Mouse (Mus musculus) midbrain, embryonic 15.5 days (tissue): ENCODE results near the gene Zfp568. TPM values are rescaled to one million over a fixed set of nuclear protein-coding genes. Genes with fewer than 3 reads are reported as not detected.
A peak's percentile ranks its signal among the peaks of the same experiment; 100 is the strongest.

Experiments used
- ATAC-seq: fragments of 200-750 bp; cut with Nextera tagmentation; replicated peaks from 2 replicates; pipeline ENCODE4 v1.8.0; 2017; ENCODE audit warnings: moderate TSS enrichment
- H3K27ac ChIP-seq: fragments of 300-500 bp; sonication (generic); 2 replicates; pipeline ENCODE4 v1.5.1; 2015; ENCODE audit warnings: mild to moderate bottlenecking, inconsistent platforms
- H3K27me3 ChIP-seq: fragments of 300-500 bp; sonication (generic); replicated peaks from 2 replicates; pipeline ENCODE4 v1.6.1; 2015; ENCODE audit warnings: inconsistent platforms
- H3K36me3 ChIP-seq: fragments of 300-500 bp; sonication (generic); replicated peaks from 2 replicates; pipeline ENCODE4 v1.6.1; 2015; ENCODE audit warnings: inconsistent platforms
- H3K4me1 ChIP-seq: fragments of 300-500 bp; sonication (generic); 2 replicates; pipeline ENCODE4 v1.6.1; 2015; ENCODE audit warnings: inconsistent platforms
- H3K4me2 ChIP-seq: fragments of 300-500 bp; sonication (generic); 2 replicates; pipeline ENCODE4 v1.6.1; 2015; ENCODE audit warnings: inconsistent platforms, mild to moderate bottlenecking, moderate library complexity
- H3K4me3 ChIP-seq: fragments of 300-500 bp; sonication (generic); 2 replicates; pipeline ENCODE4 v1.5.1; 2015; ENCODE audit warnings: mild to moderate bottlenecking, inconsistent platforms
- H3K9ac ChIP-seq: fragments of 300-500 bp; sonication (generic); 2 replicates; pipeline ENCODE4 v1.6.1; 2015; ENCODE audit warnings: mild to moderate bottlenecking, inconsistent platforms
- H3K9me3 ChIP-seq: fragments of 300-500 bp; sonication (generic); 2 replicates; pipeline ENCODE4 v1.6.1; 2016; ENCODE audit warnings: inconsistent platforms
- WGBS: fragments of 180-500 bp; shearing (Covaris S2); methylation state at CpG from one replicate; pipeline ENCODE4 v1.1.7; 2015; ENCODE audit warnings: mixed read lengths; 5-methylcytosine and 5-hydroxymethylcytosine counted together
- polyA plus RNA-seq: library from polyadenylated mRNA; unstranded; fragments of >200 nt; fragmentation: Nextera tagmentation; extraction: Ambion mirVana; gene quantifications from 2 replicates; pipeline ENCODE4 v1.2.1, GENCODE M21; 2015

Zfp568 gene
- polyA plus RNA-seq, result 6.0 and 7.0 TPM in 2 replicates

GRCm38 (mm10) chr7:29983690-29984380, at the start of gene Zfp568:
Zfp568 (plus strand) TSS chr7:29983955.
- Histone ChIP-seq H3K9me3 (no peaks in the 10 kb centered on the region), H3K4me2 (peak within 1 kb of the TSS; percentile 70), H3K27ac (peak within 1 kb of the TSS; percentile 88), H3K9ac (peak within 1 kb of the TSS; percentile 94), H3K4me1 (peaks cover 19% of the 10 kb centered on the region), H3K27me3 (no peaks in the 10 kb centered on the region), H3K4me3 (peak within 1 kb of the TSS; percentile 98), H3K36me3 (peaks cover 9% of the 10 kb centered on the region)
- peak; percentile 97 for ATAC-seq
- under 1% methylated on average over 62 of the region's 62 CpGs for WGBS

GRCm38 (mm10) chr7:29938856-29939255, 44.9 kb upstream of the Zfp568 start:
- no peak for ATAC-seq
- H3K36me3 ChIP-seq, result peaks cover 38% of the 10 kb centered on the region
- H3K27ac ChIP-seq, result no peak overlapping the region
- H3K4me1 ChIP-seq, result no peaks in the 10 kb centered on the region
- no peaks in the 10 kb centered on the region for H3K27me3 ChIP-seq
- no peaks in the 10 kb centered on the region for H3K9me3 ChIP-seq
- 72% methylated on average over 6 of the region's 6 CpGs for WGBS
- no peak overlapping the region for H3K4me3 ChIP-seq
- H3K9ac ChIP-seq, result no peak overlapping the region
- no peak overlapping the region for H3K4me2 ChIP-seq

GRCm38 (mm10) chr7:29941027-29941426, 42.7 kb upstream of the Zfp568 start:
- Histone ChIP-seq H3K27me3 (no peaks in the 10 kb centered on the region), H3K4me2 (no peak overlapping the region), H3K27ac (no peak overlapping the region), H3K4me1 (no peaks in the 10 kb centered on the region), H3K9ac (no peak overlapping the region), H3K36me3 (peaks cover 20% of the 10 kb centered on the region), H3K9me3 (no peaks in the 10 kb centered on the region), H3K4me3 (no peak overlapping the region)
- 95% methylated on average over 11 of the region's 11 CpGs for WGBS
- ATAC-seq, result no peak

GRCm38 (mm10) chr7:29942740-29943139, 41.0 kb upstream of the Zfp568 start:
- Histone ChIP-seq H3K9me3 (no peaks in the 10 kb centered on the region), H3K4me3 (no peak overlapping the region), H3K36me3 (peaks cover 8% of the 10 kb centered on the region; the same call in 1 of the 2 replicates), H3K27me3 (no peaks in the 10 kb centered on the region), H3K27ac (no peak overlapping the region), H3K4me2 (no peak overlapping the region), H3K4me1 (no peaks in the 10 kb centered on the region), H3K9ac (no peak overlapping the region)
- no peak for ATAC-seq
- WGBS, result 57% methylated on average over 2 of the region's 2 CpGs

- H3K9me3 ChIP-seq, result no peaks in the 10 kb centered on the region
- no peak overlapping the region for H3K4me3 ChIP-seq
- peaks cover 13% of the 10 kb centered on the region for H3K36me3 ChIP-seq
- no peak overlapping the region for H3K9ac ChIP-seq
- no peak for ATAC-seq
- whole genome bisulfite sequencing, result 83% methylated on average over 2 of the region's 2 CpGs
- no peak overlapping the region for H3K27ac ChIP-seq
- H3K4me1 ChIP-seq, result no peaks in the 10 kb centered on the region
- H3K4me2 ChIP-seq, result no peak overlapping the region
- H3K27me3 ChIP-seq, result no peaks in the 10 kb centered on the region
These were observed 40.0 kb upstream of the Zfp568 start for GRCm38 (mm10) chr7:29943720-29944119.

- Histone ChIP-seq H3K4me3 (no peak overlapping the region), H3K9ac (no peak overlapping the region), H3K9me3 (no peaks in the 10 kb centered on the region), H3K36me3 (peaks cover 16% of the 10 kb centered on the region), H3K4me1 (no peaks in the 10 kb centered on the region), H3K27me3 (no peaks in the 10 kb centered on the region), H3K27ac (no peak overlapping the region), H3K4me2 (no peak overlapping the region)
- ATAC-seq, result no peak
- WGBS, result 86% methylated on average over 2 of the region's 2 CpGs
These were observed 39.6 kb upstream of the Zfp568 start for GRCm38 (mm10) chr7:29944201-29944600.

GRCm38 (mm10) chr7:29953086-29953485, 30.7 kb upstream of the Zfp568 start:
- Histone ChIP-seq H3K4me1 (peaks cover 10% of the 10 kb centered on the region), H3K4me3 (peak overlapping the region; percentile 70), H3K4me2 (peak overlapping the region; percentile 56), H3K36me3 (peaks cover 15% of the 10 kb centered on the region), H3K9ac (peak overlapping the region; percentile 78), H3K27ac (peak overlapping the region; percentile 93), H3K27me3 (no peaks in the 10 kb centered on the region), H3K9me3 (no peaks in the 10 kb centered on the region)
- ATAC-seq, result no peak
- whole genome bisulfite sequencing, result 39% methylated on average over 10 of the region's 10 CpGs

- Histone ChIP-seq H3K4me3 (peak within 1 kb of the TSS; percentile 70), H3K9ac (peak within 1 kb of the TSS; percentile 78), H3K27me3 (no peaks in the 10 kb centered on the region), H3K4me1 (peaks cover 10% of the 10 kb centered on the region), H3K27ac (peak within 1 kb of the TSS; percentile 93), H3K36me3 (peaks cover 11% of the 10 kb centered on the region; the same call in 1 of the 2 replicates), H3K9me3 (no peaks in the 10 kb centered on the region), H3K4me2 (peak within 1 kb of the TSS; percentile 56)
- peak; percentile 93 for ATAC-seq
- WGBS, result 1% methylated on average over 52 of the region's 52 CpGs
These were observed 30.0 kb upstream of the Zfp568 start, which contains the start of gene Zfp74 for GRCm38 (mm10) chr7:29953513-29954401. Zfp74 (minus strand) TSS chr7:29954089.

GRCm38 (mm10) chr7:29954731-29955130, 29.0 kb upstream of the Zfp568 start:
- H3K4me2 ChIP-seq, result peak overlapping the region; percentile 56; the same call in 1 of the 2 replicates
- H3K27ac ChIP-seq, result no peak overlapping the region

GRCm38 (mm10) chr7:29956257-29956656, 27.5 kb upstream of the Zfp568 start:
- Histone ChIP-seq H3K27ac (no peak overlapping the region), H3K4me3 (no peak overlapping the region), H3K4me1 (peaks cover 10% of the 10 kb centered on the region), H3K9me3 (no peaks in the 10 kb centered on the region), H3K27me3 (no peaks in the 10 kb centered on the region), H3K9ac (no peak overlapping the region), H3K4me2 (no peak overlapping the region), H3K36me3 (no peaks in the 10 kb centered on the region)
- ATAC-seq, result no peak
- WGBS, result 56% methylated on average over 10 of the region's 10 CpGs

More at GRCm38 (mm10) chr7:29954731-29955130, 29.0 kb upstream of the Zfp568 start:
- peaks cover 10% of the 10 kb centered on the region for H3K4me1 ChIP-seq
- H3K9ac ChIP-seq, result no peak overlapping the region
- H3K36me3 ChIP-seq, result 0 out of 2 replicates have a peak, but pooled peaks cover 7% of the 10 kb centered on the region
- H3K9me3 ChIP-seq, result no peaks in the 10 kb centered on the region
- no peak overlapping the region for H3K4me3 ChIP-seq
- no peaks in the 10 kb centered on the region for H3K27me3 ChIP-seq
- WGBS, result 20% methylated on average over 4 of the region's 4 CpGs
- ATAC-seq, result no peak

GRCm38 (mm10) chr7:29958125-29958724, 25.5 kb upstream of the Zfp568 start:
- no peak for ATAC-seq
- peaks cover 5% of the 10 kb centered on the region; the same call in 1 of the 2 replicates for H3K4me1 ChIP-seq
- H3K9me3 ChIP-seq, result no peaks in the 10 kb centered on the region
- H3K27me3 ChIP-seq, result no peaks in the 10 kb centered on the region
- H3K4me2 ChIP-seq, result no peak overlapping the region
- no peak overlapping the region for H3K4me3 ChIP-seq
- no peak overlapping the region for H3K27ac ChIP-seq
- H3K36me3 ChIP-seq, result no peaks in the 10 kb centered on the region
- no peak overlapping the region for H3K9ac ChIP-seq
- 87% methylated on average over 11 of the region's 11 CpGs for whole genome bisulfite sequencing

GRCm38 (mm10) chr7:29959004-29959403, 24.8 kb upstream of the Zfp568 start:
- H3K4me3 ChIP-seq, result no peak overlapping the region
- H3K4me1 ChIP-seq, result peaks cover 5% of the 10 kb centered on the region; the same call in 1 of the 2 replicates
- ATAC-seq, result no peak
- H3K27ac ChIP-seq, result no peak overlapping the region
- H3K9ac ChIP-seq, result no peak overlapping the region
- no peaks in the 10 kb centered on the region for H3K36me3 ChIP-seq
- no peaks in the 10 kb centered on the region for H3K27me3 ChIP-seq
- no peak overlapping the region for H3K4me2 ChIP-seq
- no peaks in the 10 kb centered on the region for H3K9me3 ChIP-seq
- 58% methylated on average over 3 of the region's 3 CpGs for WGBS
